In the genomic region with DNA sequence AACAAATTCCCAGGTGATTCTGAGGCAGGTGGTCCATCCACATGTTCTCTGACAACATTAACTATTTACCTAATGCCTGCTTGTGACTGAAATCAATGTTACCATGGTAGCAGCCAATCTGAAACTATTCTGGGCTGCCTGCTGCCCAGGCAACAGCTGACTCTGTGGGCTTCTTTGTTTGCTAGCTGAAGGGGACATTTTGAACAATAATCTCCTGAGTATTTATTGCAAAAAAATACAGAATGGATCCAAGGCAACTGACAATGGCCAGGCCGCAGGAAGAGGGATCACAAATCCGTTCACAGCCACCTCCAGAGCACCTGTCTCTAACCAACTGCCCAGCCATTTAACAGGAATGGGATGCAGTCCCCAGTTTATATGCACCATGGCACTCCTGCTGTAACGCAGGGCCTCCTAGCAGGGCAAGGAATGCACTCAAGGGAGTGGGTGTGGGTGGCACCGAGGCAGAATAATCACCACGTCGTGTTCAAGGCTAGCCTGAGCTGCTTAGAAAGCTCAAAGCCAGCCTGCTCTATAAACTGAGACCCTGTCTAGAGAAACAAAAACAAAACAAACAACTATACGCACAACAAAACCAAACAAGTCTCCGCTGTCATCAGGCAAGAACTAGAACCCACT, we compare ENCODE assay signal across 9 mouse cellular contexts. TPM values are rescaled to one million over a fixed set of nuclear protein-coding genes. Genes with fewer than 3 reads are reported as not detected.
A peak's percentile ranks its signal among the peaks of the same experiment; 100 is the strongest.
DNase-seq lines count a peak whose midpoint lies in the region; ATAC-seq and TF ChIP-seq lines count a peak whose summit lies in the region.
"Had no signal": no experiment of that assay in that cellular context is flagged by ENCODE, and none has a peak within 500 bp of the region (broad histone marks: within the 10 kb centered on the region; RNA-seq: fewer than 3 reads in every experiment).

No protein-coding gene starts in this region.

- DNase-seq in lung, embryonic 14.5 days = peak; percentile 16
- DNase-seq in lung, postnatal 4 days = no peak
- peak; percentile 63 for DNase-seq in splenic B cell, adult 2 months (ENCODE audit: low read depth, low spot score)
- no peak for DNase-seq in adrenal gland, adult 18-20 months (ENCODE audit: low spot score in 2 of 2)
- DNase-seq in ovary, postnatal 14 days (ENCODE audit: low spot score) = no peak
- DNase-seq: kidney, postnatal 14 days had no signal

- H3K27me3 ChIP-seq in lung, embryonic 14.5 days (ENCODE audit: insufficient read depth, low read length) = no peaks in the 10 kb centered on the region
- no peaks in the 10 kb centered on the region for H3K27me3 ChIP-seq in forebrain, embryonic 13.5 days
- no peaks in the 10 kb centered on the region for H3K27me3 ChIP-seq in liver, embryonic 12.5 days (replicated peaks)
- H3K27me3 ChIP-seq in splenic B cell, adult 2 months (ENCODE audit: control insufficient read depth, insufficient read depth, low read length, poor library complexity, severe bottlenecking) = no peaks in the 10 kb centered on the region

- 57% methylated on average over 8 of the region's 8 CpGs for WGBS in lung, embryonic 14.5 days
- 19% methylated on average over 8 of the region's 8 CpGs for WGBS in forebrain, embryonic 13.5 days
- WGBS in liver, embryonic 12.5 days (ENCODE audit: insufficient replicate concordance) = 74% methylated on average over 8 of the region's 8 CpGs

- H3K9me3 ChIP-seq in lung, embryonic 14.5 days (ENCODE audit: low read depth, low read length) = no peaks in the 10 kb centered on the region
- no peaks in the 10 kb centered on the region for H3K9me3 ChIP-seq in forebrain, embryonic 13.5 days (replicated peaks)
- no peaks in the 10 kb centered on the region for H3K9me3 ChIP-seq in liver, embryonic 12.5 days (replicated peaks)

- peak overlapping the region; percentile 59; the same call in 1 of the 2 replicates for H3K27ac ChIP-seq in lung, embryonic 14.5 days (ENCODE audit: low read depth)
- peak overlapping the region; percentile 77 for H3K27ac ChIP-seq in forebrain, embryonic 13.5 days
- H3K27ac ChIP-seq in liver, embryonic 12.5 days = peak overlapping the region; percentile 42; the same call in 1 of the 2 replicates

- no peak overlapping the region for H3K9ac ChIP-seq in lung, embryonic 14.5 days
- H3K9ac ChIP-seq in forebrain, embryonic 13.5 days = peak overlapping the region; percentile 34; the same call in 1 of the 2 replicates
- H3K9ac ChIP-seq in liver, embryonic 12.5 days = no peak overlapping the region

- no peaks in the 10 kb centered on the region for H3K36me3 ChIP-seq in lung, embryonic 14.5 days (ENCODE audit: insufficient read depth)
- H3K36me3 ChIP-seq in forebrain, embryonic 13.5 days (ENCODE audit: poor library complexity, severe bottlenecking) = no peaks in the 10 kb centered on the region
- no peaks in the 10 kb centered on the region for H3K36me3 ChIP-seq in liver, embryonic 12.5 days
- H3K36me3 ChIP-seq in splenic B cell, adult 2 months (ENCODE audit: control insufficient read depth, insufficient read depth, low read length, poor library complexity, severe bottlenecking) = no peaks in the 10 kb centered on the region

- H3K4me2 ChIP-seq in lung, embryonic 14.5 days = no peak overlapping the region
- 0 out of 2 replicates have a peak overlapping the region, but pooled peaks have one; percentile 0 for H3K4me2 ChIP-seq in forebrain, embryonic 13.5 days
- H3K4me2 ChIP-seq in liver, embryonic 12.5 days = no peak overlapping the region

- no peak for TF ChIP-seq CTCF in lung, embryonic 14.5 days (IDR thresholded peaks at IDR 0.05; ENCODE audit: low read depth)

- 0 out of 2 replicates have a peak, but pooled peaks have one; percentile 28 for ATAC-seq in lung, embryonic 14.5 days (ENCODE audit: insufficient read depth)
- ATAC-seq in forebrain, embryonic 13.5 days = peak; percentile 52
- no peak for ATAC-seq in liver, embryonic 12.5 days

- peaks cover 7% of the 10 kb centered on the region; the same call in 1 of the 2 replicates for H3K4me1 ChIP-seq in lung, embryonic 14.5 days (ENCODE audit: insufficient read depth)
- peaks cover 27% of the 10 kb centered on the region for H3K4me1 ChIP-seq in forebrain, embryonic 13.5 days
- H3K4me1 ChIP-seq in liver, embryonic 12.5 days = peaks cover 47% of the 10 kb centered on the region

- no peak overlapping the region for H3K4me3 ChIP-seq in lung, embryonic 14.5 days (ENCODE audit: low read depth, low read length)
- no peak overlapping the region for H3K4me3 ChIP-seq in forebrain, embryonic 13.5 days
- no peak overlapping the region for H3K4me3 ChIP-seq in liver, embryonic 12.5 days

RNA-seq across cellular contexts. Expression of a gene that starts 43.3 kb away (rescaled TPM):
- 0.37 and 0.58 TPM in 2 replicates for polyA plus RNA-seq in lung, embryonic 14.5 days (2014; fragmentation: Nextera tagmentation; extraction: Ambion mirVana)
- 206 and 221 TPM in 2 replicates for polyA plus RNA-seq in forebrain, embryonic 13.5 days (2015; fragmentation: Nextera tagmentation; extraction: Ambion mirVana)
- 0.11 and 0.12 TPM in 2 replicates for polyA plus RNA-seq in liver, embryonic 12.5 days (2016; fragmentation: Nextera tagmentation; extraction: Ambion mirVana)
- 1 to 10 TPM; 7.8 to 8.6 TPM for total RNA-seq in adrenal gland, adult 18-20 months (2021)
- total RNA-seq: gastrocnemius, adult 18-20 months had no signal

RNA-seq across cellular contexts. Expression of a gene that starts 43.8 kb away (rescaled TPM):
- polyA plus RNA-seq in lung, embryonic 14.5 days (2014; fragmentation: Nextera tagmentation; extraction: Ambion mirVana) = 69.5 and 81.2 TPM in 2 replicates
- 68.8 and 83.9 TPM in 2 replicates for polyA plus RNA-seq in forebrain, embryonic 13.5 days (2015; fragmentation: Nextera tagmentation; extraction: Ambion mirVana)
- 67.1 and 78.5 TPM in 2 replicates for polyA plus RNA-seq in liver, embryonic 12.5 days (2016; fragmentation: Nextera tagmentation; extraction: Ambion mirVana)
- 10 to 100 TPM; 57.5 to 68.4 TPM for total RNA-seq in adrenal gland, adult 18-20 months (2021)

Comparison
In these comparisons a context has a peak if more than half of its experiments do, and no peak if none do; other contexts are left out.
1. DNase-seq: peak in lung, embryonic 14.5 days (single experiment) and splenic B cell, adult 2 months (single experiment); none in lung, postnatal 4 days (0 of 2), adrenal gland, adult 18-20 months (0 of 2) and ovary, postnatal 14 days (single experiment).
2. RNA of a gene that starts 43.3 kb away (polyA plus RNA-seq): 206 to 221 TPM in forebrain, embryonic 13.5 days; 0.37 to 0.58 TPM in lung, embryonic 14.5 days and 0.11 to 0.12 TPM in liver, embryonic 12.5 days; every median in the first group is over 100 times any median in the second.
3. Peak in every context shown above with its lines, with median percentiles within 50 percentile points of each other: H3K27ac ChIP-seq.